Mouse (Mus musculus) left cerebral cortex, adult 2 months (tissue): Measurements from ENCODE around the gene Sumf1. TPM values are rescaled to one million over a fixed set of nuclear protein-coding genes. Genes with fewer than 3 reads are reported as not detected.

Experiments
- DNase-seq, 2 experiments: peaks; one replicate each; pipeline ENCODE4 v3.0.0; 2021 to 2022; ENCODE audit warnings: low spot score in 2 of 2, mixed read lengths in 1 of 2; ENCODE audit errors: extremely low spot score in 1 of 2
- H3K27ac ChIP-seq: fragments of 200-600 bp; 2 replicates; pipeline ENCODE4 v1.8.1; 2022
- H3K4me3 ChIP-seq: fragments of 200-600 bp; 2 replicates; pipeline ENCODE4 v1.8.1; 2022
- CTCF ChIP-seq: fragments of 200-600 bp; IDR thresholded peaks from 2 replicates; pipeline ENCODE4 v1.8.1; 2022; ENCODE audit warnings: antibody characterized with exemption, mild to moderate bottlenecking, moderate library complexity
- intact Hi-C: fragments of 180-260 bp; cut with DNase I; formaldehyde crosslinking; loops from one replicate; pipeline ENCODE4 v1.15.1; 2025
- total RNA-seq, 2 experiments: library from RNA; stranded (reverse); gene quantifications; 2 replicates each; pipeline ENCODE4 v1.2.3; 2021

Sumf1 gene
- total RNA-seq, 2 experiments from 2014 or later: 22.4 to 24.1 TPM

DNA sequence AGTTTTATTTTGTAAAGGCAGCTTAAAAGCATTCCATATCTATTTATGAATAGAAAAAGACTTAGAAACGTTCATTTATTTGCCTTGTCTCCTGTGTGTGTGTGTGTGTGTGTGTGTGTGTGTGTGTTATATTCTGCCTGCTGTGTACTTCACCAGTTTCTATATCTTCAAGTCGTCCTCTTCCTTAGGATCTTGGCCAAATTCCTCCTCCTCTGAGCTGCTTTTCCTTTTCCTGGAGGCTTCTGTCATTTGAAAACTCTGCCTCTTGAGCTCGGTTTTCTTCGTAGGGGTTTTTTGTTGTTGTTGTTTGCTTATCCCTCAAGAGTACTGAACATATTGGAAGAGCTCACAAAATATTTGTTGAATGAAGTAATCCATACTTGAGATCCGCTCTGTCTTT lies 37.1 kb upstream of the Sumf1 start:
- no peak for TF ChIP-seq CTCF
- Histone ChIP-seq H3K4me3 (no peak overlapping the region), H3K27ac (no peak overlapping the region)
- no peak for DNase-seq
- intact Hi-C loops: no loop called here

DNA sequence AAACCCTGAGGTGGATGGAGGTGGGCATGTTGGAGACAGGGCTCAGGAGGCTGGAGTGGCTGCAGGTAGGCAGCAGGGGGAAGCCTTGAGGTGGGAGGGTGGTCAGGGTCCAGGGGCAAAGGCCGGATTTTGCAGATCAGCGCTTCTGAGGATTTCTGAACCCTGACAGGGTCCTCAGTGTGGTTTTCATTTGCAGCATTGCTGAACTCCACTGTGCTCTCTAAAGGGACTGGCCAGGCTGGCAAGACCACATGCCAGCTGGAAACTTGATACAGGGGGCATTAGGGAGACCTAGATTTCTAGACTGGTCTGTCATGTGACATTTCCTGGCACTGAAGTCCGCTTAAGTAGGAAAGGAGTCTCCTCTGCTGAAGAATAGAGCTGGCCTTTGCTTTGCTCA lies 32.6 kb upstream of the Sumf1 start:
- no peak for DNase-seq
- Histone ChIP-seq H3K27ac (no peak overlapping the region), H3K4me3 (no peak overlapping the region)
- intact Hi-C loops: no loop called here
- no peak for TF ChIP-seq CTCF

DNA sequence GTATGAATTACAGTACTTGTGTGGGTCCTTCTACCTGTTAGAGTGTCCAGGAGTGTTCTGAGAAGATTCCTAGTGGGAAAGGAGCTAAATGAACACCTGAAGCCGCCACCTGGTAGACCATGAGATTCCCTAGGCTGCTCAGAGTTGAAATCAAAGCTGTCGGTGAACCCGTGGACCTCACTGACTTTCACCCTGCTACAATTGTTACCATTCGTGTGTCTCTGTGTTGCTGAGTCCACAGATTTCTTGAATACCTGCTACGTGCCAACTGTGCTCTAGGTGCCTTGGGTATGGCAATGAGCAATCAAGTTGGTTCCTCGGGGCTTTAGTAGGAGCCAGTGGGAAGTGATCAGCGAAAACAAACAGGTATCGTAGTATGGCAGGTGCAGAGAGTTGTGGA lies 31.4 kb upstream of the Sumf1 start:
- H3K27ac ChIP-seq: no peak overlapping the region
- TF ChIP-seq CTCF: no peak
- intact Hi-C loops: no loop called here
- no peak overlapping the region for H3K4me3 ChIP-seq
- no peak for DNase-seq

DNA sequence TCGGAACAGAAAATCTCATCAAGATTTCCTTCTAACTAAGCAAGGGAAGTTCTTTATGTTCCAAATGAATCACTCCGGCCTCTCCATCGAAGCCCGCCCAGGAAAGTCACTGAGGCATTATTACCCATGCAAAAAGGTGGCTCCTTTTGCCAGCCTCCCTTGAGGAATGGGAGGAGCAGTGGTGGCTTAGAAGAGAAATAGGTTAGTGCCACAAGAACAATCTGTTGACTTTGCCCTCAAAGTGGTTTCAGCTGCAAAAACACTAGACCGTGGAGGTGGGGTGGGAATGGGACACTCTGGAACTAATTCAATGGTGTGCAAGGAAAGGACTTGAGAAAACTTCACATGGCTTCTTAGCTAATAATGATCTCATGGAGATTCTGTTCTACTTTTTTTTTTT lies 30.7 kb upstream of the Sumf1 start:
- peak overlapping the region; percentile 93 for H3K4me3 ChIP-seq
- no peak overlapping the region for H3K27ac ChIP-seq
- intact Hi-C loops: no loop called here
- DNase-seq: no peak
- no peak for TF ChIP-seq CTCF

DNA sequence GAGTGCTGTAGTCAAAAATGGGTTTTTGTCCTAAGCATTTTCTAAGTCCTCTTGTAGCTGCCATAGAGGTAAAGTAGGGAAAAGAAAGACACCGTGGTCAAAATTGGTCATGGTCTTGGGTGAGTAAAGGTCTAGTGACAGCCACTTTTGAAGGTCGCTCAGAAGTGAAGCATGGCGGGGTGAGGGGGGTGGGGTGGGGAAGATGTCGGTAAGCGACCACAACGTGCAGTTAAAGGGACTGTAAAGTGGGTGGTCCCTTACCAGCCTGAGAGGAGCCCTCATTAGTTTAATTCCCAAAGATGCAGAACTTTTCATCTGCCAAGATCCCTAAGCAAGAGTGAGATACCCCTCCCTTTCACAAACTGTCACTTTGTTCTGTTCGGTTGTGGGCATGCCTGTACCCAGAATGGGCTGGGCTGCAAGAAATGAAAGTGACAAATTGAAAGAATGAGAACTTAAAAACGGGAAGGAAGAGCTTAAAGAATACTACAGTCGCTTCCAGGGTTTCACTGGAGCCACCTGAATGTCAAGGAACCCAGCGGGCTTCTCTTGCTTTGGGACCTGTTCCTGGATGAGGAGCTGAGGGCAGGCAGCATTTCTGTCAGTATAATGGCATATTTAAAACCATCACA lies 29.0 kb upstream of the Sumf1 start:
- TF ChIP-seq CTCF: no peak
- intact Hi-C loops: loop anchor here (5.0 kb wide), 3 partner anchors 82 to 193 kb away; no protein-coding TSS in a partner anchor
- no peak for DNase-seq

DNA sequence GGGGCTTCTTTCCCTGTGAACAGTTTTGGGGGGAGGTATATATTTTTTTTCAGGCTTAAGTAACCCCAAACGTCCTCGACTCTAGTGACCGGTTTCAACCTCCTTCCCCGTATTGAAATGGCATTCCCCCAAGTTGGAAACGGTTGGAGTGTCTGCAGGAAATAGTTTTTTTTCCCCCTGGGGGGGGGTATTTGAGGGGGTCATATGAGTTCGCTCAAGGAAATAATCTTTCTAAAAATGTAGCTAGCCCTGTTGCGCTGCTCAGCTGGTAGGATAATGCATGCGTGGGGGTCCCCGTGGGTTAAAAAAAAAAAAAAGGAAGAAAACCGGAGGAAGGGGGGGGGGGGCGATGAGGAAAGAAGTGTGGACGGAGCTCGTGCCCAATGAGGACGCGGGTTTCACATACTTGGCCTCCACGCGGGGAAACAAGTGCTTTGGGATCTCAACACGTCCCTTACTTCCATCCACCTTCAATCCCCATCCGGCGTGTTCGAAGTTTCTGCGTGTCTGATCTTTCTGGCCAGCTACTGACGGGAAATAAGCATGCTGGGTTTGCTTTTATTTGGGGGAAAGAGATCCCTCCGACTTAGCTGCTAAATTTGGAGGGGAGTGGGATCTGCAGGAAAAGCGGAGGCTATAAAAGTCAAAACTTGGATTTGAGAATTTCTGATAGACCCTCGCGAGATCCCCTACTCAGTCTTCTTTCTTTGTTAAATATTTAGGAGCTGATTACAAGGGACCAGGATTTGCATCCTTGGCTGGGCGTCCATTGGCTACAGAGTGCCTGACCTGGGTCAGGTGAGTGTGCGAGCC lies 28.3 kb upstream of the Sumf1 start:
- peak overlapping the region; percentile 93 for H3K4me3 ChIP-seq
- intact Hi-C loops: loop anchor here (2.0 to 5.0 kb wide), 5 partner anchors 27 to 194 kb away; no protein-coding TSS in a partner anchor
- DNase-seq: no peak
- peak overlapping the region; percentile 81 for H3K27ac ChIP-seq
- no peak for TF ChIP-seq CTCF

More for the DNA sequence above, 29.0 kb upstream of the Sumf1 start:
- H3K4me3 ChIP-seq: peak overlapping the region; percentile 93
- no peak overlapping the region; the same call in 1 of the 2 replicates for H3K27ac ChIP-seq

DNA sequence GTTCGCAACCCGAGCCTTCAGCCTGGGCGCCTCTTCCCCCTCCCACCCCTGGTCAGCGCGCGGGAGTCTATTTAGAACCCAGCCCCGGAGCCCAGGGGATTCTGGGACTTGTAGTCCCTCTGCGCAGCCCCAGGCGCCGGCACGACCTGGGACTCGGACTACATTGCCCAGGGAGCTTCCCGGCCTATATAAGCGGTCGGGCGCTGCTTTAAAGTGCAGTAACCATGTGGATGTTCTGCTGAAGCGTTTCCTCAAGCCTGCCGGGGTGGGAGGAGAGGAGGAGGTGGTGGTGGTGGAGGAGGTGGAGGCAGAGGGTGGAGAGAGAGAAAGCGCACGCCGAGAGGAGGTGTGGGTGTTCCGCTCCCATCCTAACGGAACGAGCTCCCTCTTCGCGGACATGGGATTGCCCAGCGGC lies 27.5 kb upstream of the Sumf1 start, which contains the start of gene Itpr1:
Itpr1 (plus strand) TSS at position 216 of the 415 bp plus-strand sequence.
- Histone ChIP-seq H3K4me3 (peak within 1 kb of the TSS; percentile 93), H3K27ac (peak within 1 kb of the TSS; percentile 81)
- no peak for TF ChIP-seq CTCF
- DNase-seq: peak; percentile 96
- intact Hi-C loops: loop anchor here (2.0 to 5.0 kb wide), 5 partner anchors 26 to 194 kb away; no protein-coding TSS in a partner anchor

DNA sequence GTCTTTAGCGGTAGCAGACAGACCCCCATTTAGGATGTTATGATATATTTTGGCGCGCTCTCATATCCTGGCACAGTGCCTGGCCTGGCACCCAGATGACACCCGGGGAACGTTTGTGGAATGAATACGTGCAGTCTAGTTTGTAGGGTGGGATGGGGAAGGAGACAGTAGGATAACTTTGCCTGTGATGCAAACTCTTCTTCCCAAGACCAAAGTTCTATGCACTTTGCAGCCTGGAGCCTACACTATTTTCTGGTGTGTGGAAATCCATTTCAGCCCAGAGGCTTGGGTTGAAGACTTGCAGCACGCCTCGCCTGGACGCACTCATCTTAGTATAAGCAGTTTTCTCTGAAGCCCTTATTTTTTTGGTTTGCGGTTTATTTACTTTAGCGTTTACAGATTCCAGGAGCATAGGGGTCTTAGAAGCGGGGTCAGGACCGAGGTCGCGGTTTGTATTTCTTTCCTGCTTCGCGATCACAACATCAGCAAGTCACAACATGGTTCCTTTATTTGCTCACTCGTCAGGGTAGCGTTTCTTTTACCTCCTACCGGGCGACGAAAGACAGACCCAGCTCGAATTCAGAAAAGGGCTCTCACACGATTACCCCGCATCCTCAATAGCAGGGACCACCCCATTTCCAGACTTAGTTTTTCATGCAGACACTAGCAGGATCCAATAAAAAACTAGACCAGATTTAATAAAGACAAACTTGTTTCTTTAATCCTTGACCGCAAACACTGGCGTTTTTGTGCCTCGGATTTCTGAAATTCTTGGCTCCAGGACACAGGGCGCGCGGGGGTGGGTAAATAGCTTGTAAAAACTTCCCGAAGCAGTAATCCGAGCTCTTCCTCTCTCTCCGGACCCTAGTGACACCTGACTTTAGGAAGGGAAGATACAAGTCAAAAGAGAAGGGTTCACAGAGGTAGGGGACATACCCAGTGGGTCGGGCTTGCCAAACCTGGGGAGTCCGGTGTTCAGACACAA lies 26.8 kb upstream of the Sumf1 start:
- Histone ChIP-seq H3K4me3 (peak overlapping the region; percentile 93), H3K27ac (no peak overlapping the region; the same call in 1 of the 2 replicates)
- intact Hi-C loops: loop anchor here (2.0 to 5.0 kb wide), 5 partner anchors 25 to 195 kb away; no protein-coding TSS in a partner anchor
- no peak; the same call in 1 of the 2 replicates for TF ChIP-seq CTCF
- no peak for DNase-seq

DNA sequence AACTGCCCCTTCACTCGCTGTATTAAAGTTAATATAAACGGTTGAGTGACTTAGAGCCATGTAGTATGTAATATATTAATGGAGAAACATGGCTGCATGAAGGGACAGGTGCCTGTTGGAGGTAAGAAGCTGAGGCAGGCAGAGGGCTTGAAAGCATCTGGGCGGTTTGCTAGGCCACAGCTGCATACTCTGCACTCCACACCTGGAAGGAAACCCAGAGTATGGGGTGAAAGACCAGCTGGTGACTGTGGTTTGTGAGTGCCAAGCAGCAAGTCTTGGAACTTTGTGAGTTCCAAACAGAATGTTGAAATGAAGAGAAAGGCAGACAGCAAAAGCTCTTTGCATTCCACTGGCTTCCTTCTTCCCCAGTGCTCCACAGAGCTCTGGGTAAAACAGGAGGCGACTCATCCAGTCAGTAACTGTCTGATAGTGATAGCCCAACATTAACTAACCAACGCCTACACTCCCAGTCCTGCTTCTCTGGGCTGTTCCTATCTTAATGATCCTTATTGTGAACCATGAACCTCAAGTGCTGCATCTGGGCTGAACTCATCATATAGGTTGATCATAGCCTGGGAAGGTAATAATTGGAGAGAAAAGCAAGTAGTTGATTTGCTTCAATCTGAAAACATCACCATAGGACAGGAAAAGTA lies 21.7 kb upstream of the Sumf1 start:
- Histone ChIP-seq H3K4me3 (no peak overlapping the region), H3K27ac (no peak overlapping the region)
- intact Hi-C loops: no loop called here
- TF ChIP-seq CTCF: no peak
- DNase-seq: no peak

DNA sequence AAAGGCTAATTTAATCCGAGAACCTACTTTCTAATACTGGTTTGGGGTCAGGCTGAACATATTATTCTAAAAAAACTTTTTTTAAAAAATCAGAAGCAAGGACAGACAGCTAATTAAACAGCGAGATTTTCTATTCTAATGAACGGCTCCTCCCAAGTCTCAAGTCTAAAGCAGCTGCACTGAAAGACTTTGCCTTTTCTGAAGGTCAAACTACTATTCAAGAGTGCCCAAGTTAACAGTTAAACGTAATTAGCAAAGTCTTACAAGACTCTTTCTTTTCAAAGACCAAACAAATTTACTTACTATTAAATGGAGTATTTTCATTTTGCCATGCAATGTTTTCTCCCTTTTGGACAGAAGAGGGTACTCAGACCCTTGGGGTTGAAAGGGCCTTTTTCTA lies 20.8 kb upstream of the Sumf1 start:
- Histone ChIP-seq H3K4me3 (no peak overlapping the region), H3K27ac (no peak overlapping the region)
- no peak for DNase-seq
- no peak for TF ChIP-seq CTCF
- intact Hi-C loops: no loop called here

DNA sequence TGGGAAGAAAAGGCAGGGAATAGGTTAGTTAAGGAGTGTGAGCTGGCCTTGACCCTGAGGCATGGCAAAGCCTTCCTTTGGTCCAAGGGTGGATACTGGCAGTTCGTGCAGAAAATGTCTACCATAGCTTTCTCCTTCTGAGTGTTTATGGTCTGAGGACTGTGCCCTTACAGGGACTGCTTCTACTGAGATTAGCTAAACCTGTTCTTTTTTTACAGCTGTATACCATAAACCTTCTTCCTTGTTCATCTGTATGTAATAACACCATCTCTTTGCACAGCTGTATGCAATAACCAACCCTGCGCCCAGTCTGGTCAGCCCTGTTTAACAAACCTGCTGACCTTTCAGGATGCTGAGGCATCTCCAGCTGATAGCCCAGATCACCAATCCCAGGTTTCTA lies 18.9 kb upstream of the Sumf1 start:
- no peak for DNase-seq
- no peak for TF ChIP-seq CTCF
- no peak overlapping the region for H3K27ac ChIP-seq
- intact Hi-C loops: no loop called here
- no peak overlapping the region for H3K4me3 ChIP-seq
